Mouse (Mus musculus) testis, adult 2 months (tissue): Measurements from ENCODE around the gene Slc25a13.

Experiments
- CTCF ChIP-seq: fragments of 200-500 bp; IDR thresholded peaks from 2 replicates; pipeline ENCODE4 v1.5.1; 2012; ENCODE audit warnings: low read depth, mild to moderate bottlenecking, inconsistent platforms, low read length, moderate library complexity; ENCODE audit not compliant: control insufficient read depth, insufficient read depth, insufficient replicate concordance
- POLR2A ChIP-seq: fragments of 200-500 bp; IDR thresholded peaks from 2 replicates; pipeline ENCODE4 v1.6.1; 2012; ENCODE audit warnings: low read depth, mild to moderate bottlenecking, inconsistent platforms, low read length, moderate library complexity; ENCODE audit not compliant: control insufficient read depth

DNA sequence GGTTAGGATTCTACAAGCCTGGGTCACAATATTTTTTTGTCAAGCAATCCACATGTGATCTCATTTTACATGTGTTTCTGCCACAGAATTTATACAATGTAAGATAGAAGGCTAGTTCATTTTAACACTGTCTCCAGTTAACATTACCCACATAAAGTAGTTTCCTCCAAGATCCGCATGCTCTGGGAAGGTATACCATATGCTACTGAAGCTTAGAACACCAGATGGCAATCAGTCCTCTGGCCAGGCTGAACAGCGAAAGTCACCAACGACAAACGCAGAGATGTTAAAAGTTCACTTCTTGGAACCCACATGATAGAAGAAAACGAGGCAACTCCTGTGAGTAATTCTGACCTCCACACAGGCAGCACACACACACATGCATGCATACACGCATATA is 225.7 kb downstream of the Slc25a13 start:
- no peak for TF ChIP-seq CTCF
- TF ChIP-seq POLR2A, result no peak
